ENCODE assay signal across 8 mouse cellular contexts in the genomic region with DNA sequence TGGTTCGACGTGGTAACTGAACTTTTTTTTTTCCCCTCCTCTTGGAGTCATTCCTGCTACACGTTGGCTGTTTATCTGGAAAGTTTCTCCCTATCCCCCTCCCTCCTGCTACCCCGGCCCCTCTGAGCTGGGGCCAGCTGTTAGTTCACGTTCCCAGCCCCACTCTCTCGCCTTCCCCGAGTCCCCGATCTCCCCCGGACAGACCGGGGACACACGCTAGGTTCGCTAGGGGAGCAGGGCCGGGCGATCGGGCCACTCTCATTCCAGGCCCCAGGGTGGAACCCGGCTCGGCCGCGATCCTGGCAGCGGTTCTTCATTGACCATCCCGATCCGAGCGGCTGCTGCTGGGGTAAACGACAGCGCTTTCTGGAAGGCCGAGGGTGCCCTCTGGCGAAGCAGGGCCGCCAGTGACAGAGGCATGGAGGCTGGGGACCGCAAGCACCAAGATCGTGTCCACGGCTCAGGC. TPM values are rescaled to one million over a fixed set of nuclear protein-coding genes. Genes with fewer than 3 reads are reported as not detected.
DNase-seq lines count a peak whose midpoint lies in the region; ATAC-seq and TF ChIP-seq lines count a peak whose summit lies in the region.

No protein-coding gene starts in this region.

- DNase-seq in ES-E14 (ENCODE audit: low read depth, low spot score) = peak; percentile 76
- peak; percentile 94 for DNase-seq in cerebellum, adult 11 months
- DNase-seq in forebrain, postnatal 0 days = peak; percentile 88
- peak; percentile 96 for DNase-seq in heart, postnatal 4 days
- peak; percentile 90 to 94 for DNase-seq in layer of hippocampus, adult 2 months (ENCODE audit: low spot score in 2 of 2)
- peak; percentile 96 for DNase-seq in lung, embryonic 14.5 days
- DNase-seq in thymus, adult 18-20 months = peak; percentile 63 to 65

- no peaks in the 10 kb centered on the region for H3K9me3 ChIP-seq in ES-E14 (ENCODE audit: control insufficient read depth, insufficient read depth, low read depth, low read length)
- no peaks in the 10 kb centered on the region for H3K9me3 ChIP-seq in forebrain, postnatal 0 days (ENCODE audit: low read length)
- no peaks in the 10 kb centered on the region for H3K9me3 ChIP-seq in lung, embryonic 14.5 days (ENCODE audit: low read depth, low read length)

- peak; percentile 79 for ATAC-seq in forebrain, postnatal 0 days
- ATAC-seq in lung, embryonic 14.5 days (ENCODE audit: insufficient read depth) = peak; percentile 82
- peak; percentile 81 for ATAC-seq in neutrophil, adult 5-6 weeks (ENCODE audit: extremely low read depth, insufficient number of reproducible peaks, low FRiP score, poor library complexity, severe bottlenecking)

- no peaks in the 10 kb centered on the region for H3K36me3 ChIP-seq in ES-E14 (ENCODE audit: control insufficient read depth, insufficient read depth, low read length, poor library complexity, severe bottlenecking)
- no peaks in the 10 kb centered on the region for H3K36me3 ChIP-seq in forebrain, postnatal 0 days (ENCODE audit: insufficient read depth)
- H3K36me3 ChIP-seq in lung, embryonic 14.5 days (ENCODE audit: insufficient read depth) = no peaks in the 10 kb centered on the region

- H3K4me3 ChIP-seq in ES-E14 (ENCODE audit: insufficient read depth in 1 of 2, low read depth in 1 of 2, low read length in 2 of 2, poor library complexity in 1 of 2, severe bottlenecking in 1 of 2) = peak overlapping the region; percentile 65 to 83
- peak overlapping the region; percentile 54 for H3K4me3 ChIP-seq in forebrain, postnatal 0 days (ENCODE audit: low read depth, low read length)
- peak overlapping the region; percentile 70 for H3K4me3 ChIP-seq in layer of hippocampus, adult 2 months
- H3K4me3 ChIP-seq in lung, embryonic 14.5 days (ENCODE audit: low read depth, low read length) = peak overlapping the region; percentile 55

- peaks cover 0 to 2% of the 10 kb centered on the region in 2 experiments; a peak in 1 of 4 replicates for H3K4me1 ChIP-seq in ES-E14 (ENCODE audit: control insufficient read depth in 2 of 2, insufficient read depth in 2 of 2, low read length in 2 of 2, poor library complexity in 1 of 2)
- H3K4me1 ChIP-seq in forebrain, postnatal 0 days (ENCODE audit: insufficient read depth) = peaks cover 11% of the 10 kb centered on the region; the same call in 1 of the 2 replicates
- H3K4me1 ChIP-seq in lung, embryonic 14.5 days (ENCODE audit: insufficient read depth) = 0 out of 2 replicates have a peak, but pooled peaks cover 6% of the 10 kb centered on the region

- in situ Hi-C loops in ES-E14 (cut with MboI; ENCODE audit: low sequenced_read_pairs in 2 of 2, unreplicated experiment in 2 of 2) = no loop called here

- peak overlapping the region; percentile 72; the same call in 1 of the 2 replicates for H3K9ac ChIP-seq in ES-E14 (ENCODE audit: insufficient read depth, low read depth, low read length, poor library complexity, severe bottlenecking)
- peak overlapping the region; percentile 48 for H3K9ac ChIP-seq in forebrain, postnatal 0 days
- H3K9ac ChIP-seq in lung, embryonic 14.5 days = peak overlapping the region; percentile 80

- TF ChIP-seq CTCF in forebrain, postnatal 0 days (IDR thresholded peaks at IDR 0.05; ENCODE audit: low read depth) = peak; percentile 95
- TF ChIP-seq CTCF in layer of hippocampus, adult 2 months (conservative IDR thresholded peaks at IDR 0.05) = peak; percentile 99
- TF ChIP-seq CTCF in lung, embryonic 14.5 days (IDR thresholded peaks at IDR 0.05; ENCODE audit: low read depth) = peak; percentile 98

- WGBS in forebrain, postnatal 0 days = under 1% methylated on average over 31 of the region's 31 CpGs
- WGBS in lung, embryonic 14.5 days = under 1% methylated on average over 31 of the region's 31 CpGs

- no peak overlapping the region for H3K27ac ChIP-seq in ES-E14 (ENCODE audit: insufficient read depth, low read depth, low read length, poor library complexity, severe bottlenecking)
- H3K27ac ChIP-seq in forebrain, postnatal 0 days (ENCODE audit: low read depth, low read length) = peak overlapping the region; percentile 80
- H3K27ac ChIP-seq in layer of hippocampus, adult 2 months = peak overlapping the region; percentile 92
- H3K27ac ChIP-seq in lung, embryonic 14.5 days (ENCODE audit: low read depth) = peak overlapping the region; percentile 98

- no peaks in the 10 kb centered on the region for H3K27me3 ChIP-seq in forebrain, postnatal 0 days (ENCODE audit: insufficient read depth, low read length)
- H3K27me3 ChIP-seq in lung, embryonic 14.5 days (ENCODE audit: insufficient read depth, low read length) = no peaks in the 10 kb centered on the region

- H3K4me2 ChIP-seq in forebrain, postnatal 0 days (ENCODE audit: low read depth) = peak overlapping the region; percentile 99
- H3K4me2 ChIP-seq in lung, embryonic 14.5 days = peak overlapping the region; percentile 86

TF ChIP-seq in ES-E14, 5 proteins besides CTCF, POLR2A, EP300 and RAD21:
- TF ChIP-seq ZC3H11A (IDR thresholded peaks at IDR 0.05; ENCODE audit: borderline replicate concordance, low read depth, low read length) = peak; percentile 78
- TF ChIP-seq CHD2 (IDR thresholded peaks at IDR 0.05; ENCODE audit: low read depth, low read length) = no peak
TF ChIP-seq in ES-E14: peak in this region for 1.

RNA-seq across cellular contexts. Expression of a gene that starts 0.4 kb away (rescaled TPM):
- 1.3 and 1.7 TPM in 2 replicates for total RNA-seq in ES-E14 (2012; rRNA removed)
- total RNA-seq in forebrain, postnatal 0 days (2014; rRNA removed) = 6.5 and 7.3 TPM in 2 replicates
- 5.3 and 6.8 TPM in 2 replicates for polyA plus RNA-seq in forebrain, postnatal 0 days (2015; fragmentation: Nextera tagmentation; extraction: Ambion mirVana)
- total RNA-seq in heart, postnatal 4 days (2021) = 10 to 100 TPM; 18.6 to 19.2 TPM
- 10 to 100 TPM; 15.8 to 16.5 TPM for total RNA-seq in layer of hippocampus, adult 2 months (2021)
- 46.1 and 50.5 TPM in 2 replicates for polyA plus RNA-seq in lung, embryonic 14.5 days (2014; fragmentation: Nextera tagmentation; extraction: Ambion mirVana)
- 1.3 and 1.6 TPM in 2 replicates for total RNA-seq in neutrophil, adult 5-6 weeks (2017)

RNA-seq across cellular contexts. Expression of a gene that starts 3.1 kb away (rescaled TPM):
- total RNA-seq in ES-E14 (2012; rRNA removed) = 14.1 and 16.9 TPM in 2 replicates
- 12.9 and 19.5 TPM in 2 replicates for total RNA-seq in forebrain, postnatal 0 days (2014; rRNA removed)
- polyA plus RNA-seq in forebrain, postnatal 0 days (2015; fragmentation: Nextera tagmentation; extraction: Ambion mirVana) = 33.9 and 35.3 TPM in 2 replicates
- total RNA-seq in heart, postnatal 4 days (2021) = 10 to 100 TPM; 42.8 to 45.3 TPM
- 10 to 100 TPM; 14.5 to 14.8 TPM for total RNA-seq in layer of hippocampus, adult 2 months (2021)
- polyA plus RNA-seq in lung, embryonic 14.5 days (2014; fragmentation: Nextera tagmentation; extraction: Ambion mirVana) = 88.1 and 88.3 TPM in 2 replicates
- not detected in 2 replicates for total RNA-seq in neutrophil, adult 5-6 weeks (2017)
